Mouse (Mus musculus) megakaryocyte progenitor cell, adult 5-6 weeks (primary cell): ENCODE results near the gene H2-T3. TPM values are rescaled to one million over a fixed set of nuclear protein-coding genes. Genes with fewer than 3 reads are reported as not detected.
A peak's percentile ranks its signal among the peaks of the same experiment; 100 is the strongest.
"Not testable (repeated sequence)": the region's sequence is repeated elsewhere in the genome, so short reads cannot be mapped to it uniquely, and the experiment has no call there.

Experiments used
- ATAC-seq: replicated peaks from 2 replicates; pipeline ENCODE4 v1.8.0; 2016; ENCODE audit warnings: mild to moderate bottlenecking, moderate TSS enrichment, inconsistent platforms; ENCODE audit not compliant: poor library complexity
- total RNA-seq, 2 experiments: library from RNA; stranded (forward) in 1 of 2; stranded (reverse) in 1 of 2; fragments of 157-497, 149-512 nt in 1 of 2; fragments of 200-1000 nt in 1 of 2; gene quantifications; 2 replicates each; pipeline versions ENCODE4 v1.2.3 to v1.2.4; 2015 to 2017

The H2-T3 gene
- not detected in 2 replicates for total RNA-seq (2015)
- total RNA-seq (2017) = not detected in 2 replicates

DNA sequence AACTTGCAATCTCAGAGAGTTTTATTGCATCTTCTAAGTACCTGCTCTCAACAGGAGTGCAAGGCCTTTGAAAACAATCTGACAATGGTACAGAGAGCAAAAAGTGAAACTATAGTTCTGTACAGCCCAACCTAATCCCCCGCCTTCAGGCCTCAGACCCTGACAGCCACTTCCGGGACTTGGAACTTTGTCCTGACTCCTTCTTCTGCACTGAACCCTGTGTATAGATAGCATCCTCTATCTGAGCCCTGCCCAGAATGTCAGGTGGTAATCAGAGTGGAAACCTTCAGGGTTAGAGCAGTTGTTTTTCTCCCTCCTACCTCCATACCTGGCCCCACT, at the start of gene H2-T3:
Gene H2-T3 (minus strand): TSS at position 119 of the 339 bp plus-strand sequence.
- ATAC-seq = no peak

DNA sequence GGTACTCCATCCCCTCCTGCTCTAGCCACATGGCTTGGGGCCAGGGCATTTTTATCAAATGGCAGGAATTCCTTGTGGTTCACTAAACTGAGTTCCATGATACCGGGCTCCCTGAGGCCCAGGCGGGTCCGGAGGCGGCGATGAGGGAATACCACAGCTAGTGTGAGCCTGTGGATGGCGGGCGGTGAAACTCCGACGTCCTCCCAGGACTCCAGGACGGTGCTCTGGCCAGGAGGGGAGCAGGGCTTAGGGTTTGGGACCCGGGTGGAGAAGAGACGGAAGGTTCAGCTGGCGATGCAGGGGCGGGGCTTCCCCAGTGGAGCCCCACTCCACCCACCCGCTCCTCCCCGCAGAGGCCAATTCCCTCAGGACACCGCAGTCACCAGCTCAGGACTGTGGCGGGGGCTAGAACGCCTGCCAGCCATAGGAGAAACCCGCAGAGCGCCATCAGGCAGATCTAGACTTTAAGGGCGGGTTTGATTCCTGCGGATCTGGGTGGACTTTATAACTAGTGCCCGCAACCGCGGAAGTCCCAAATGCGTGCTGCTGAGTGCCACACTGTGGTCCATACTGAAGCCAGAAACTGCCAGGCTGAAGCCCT, 47.3 kb upstream of the H2-T3 start:
- peak; percentile 54 for ATAC-seq

DNA sequence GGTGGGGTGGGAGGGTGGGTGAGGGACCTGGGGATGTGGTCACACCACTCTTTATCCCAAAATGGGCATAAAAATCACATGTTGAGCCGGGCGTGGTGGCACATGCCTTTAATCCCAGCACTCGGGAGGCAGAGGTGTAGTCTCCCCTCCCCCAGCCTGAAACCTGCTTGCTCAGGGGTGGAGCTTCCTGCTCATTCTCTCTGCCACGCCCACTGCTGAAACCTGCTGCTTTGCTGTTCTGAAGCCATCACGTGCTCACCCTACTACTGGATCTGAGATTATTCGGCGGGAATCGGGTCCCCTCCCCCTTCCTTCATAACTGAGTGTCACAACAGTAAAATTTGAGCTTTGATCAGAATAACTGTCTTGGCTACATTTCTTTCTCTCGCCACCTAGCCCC, 45.2 kb upstream of the H2-T3 start:
- ATAC-seq = not testable (repeated sequence)

DNA sequence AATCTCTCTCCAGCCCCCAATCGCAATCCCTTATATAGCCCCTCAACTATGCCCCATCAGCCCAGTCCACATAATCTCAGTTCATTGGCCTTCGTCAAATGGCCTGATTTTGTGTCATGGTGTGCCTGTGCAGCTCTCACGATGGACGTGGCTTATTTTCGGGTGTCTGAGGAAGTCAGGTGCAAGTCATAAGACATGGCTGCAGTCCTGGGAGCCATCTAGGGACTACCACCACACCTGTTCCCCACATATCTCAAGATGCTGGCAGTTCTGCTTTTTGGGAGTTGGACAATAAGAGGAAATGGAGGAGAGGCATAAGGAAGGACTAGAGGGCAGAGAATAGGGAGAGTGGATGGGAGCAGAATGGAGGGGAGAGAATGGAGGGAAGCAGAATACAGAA, 43.5 kb upstream of the H2-T3 start:
- no peak for ATAC-seq

DNA sequence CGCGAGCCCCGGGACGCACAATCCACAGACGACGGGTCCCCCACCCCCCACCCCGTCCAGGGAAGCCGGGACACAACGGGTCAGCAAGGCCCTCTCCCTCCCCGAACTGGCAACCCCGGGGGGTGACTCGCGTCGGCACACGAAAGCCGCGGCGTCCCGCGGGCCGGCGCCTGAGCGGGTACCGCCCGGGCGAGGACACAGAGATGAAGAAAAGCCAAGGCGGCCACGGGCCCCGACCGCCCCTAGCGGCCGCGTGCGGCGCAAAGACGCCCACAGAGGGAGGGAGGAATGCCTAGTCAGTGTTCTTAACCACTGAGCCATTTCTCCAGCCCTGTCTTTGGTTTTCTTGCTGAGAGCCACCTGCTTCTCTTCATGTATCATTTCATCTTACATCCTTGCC, 41.2 kb upstream of the H2-T3 start:
- ATAC-seq = no peak

DNA sequence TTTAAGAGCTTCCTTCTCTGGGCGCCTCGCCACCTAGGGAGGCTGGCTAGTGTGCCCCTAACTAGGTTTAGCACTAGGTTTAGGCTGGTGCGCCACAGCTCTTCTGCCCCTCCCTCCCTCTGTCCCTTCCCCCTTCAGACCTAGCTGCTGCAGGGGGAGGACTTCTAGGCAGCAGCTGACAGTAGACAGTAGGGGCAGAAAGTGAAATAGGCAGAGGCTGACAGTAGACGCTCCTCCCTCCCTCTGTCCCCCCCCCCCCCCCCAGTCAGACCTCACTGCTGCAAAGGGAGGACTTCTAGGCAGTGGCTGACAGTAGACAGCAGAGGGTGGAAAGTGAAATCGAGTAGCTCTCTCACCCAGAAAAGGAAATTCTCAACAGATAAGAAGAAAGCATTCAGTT, 39.0 kb upstream of the H2-T3 start:
- peak; percentile 25 for ATAC-seq

DNA sequence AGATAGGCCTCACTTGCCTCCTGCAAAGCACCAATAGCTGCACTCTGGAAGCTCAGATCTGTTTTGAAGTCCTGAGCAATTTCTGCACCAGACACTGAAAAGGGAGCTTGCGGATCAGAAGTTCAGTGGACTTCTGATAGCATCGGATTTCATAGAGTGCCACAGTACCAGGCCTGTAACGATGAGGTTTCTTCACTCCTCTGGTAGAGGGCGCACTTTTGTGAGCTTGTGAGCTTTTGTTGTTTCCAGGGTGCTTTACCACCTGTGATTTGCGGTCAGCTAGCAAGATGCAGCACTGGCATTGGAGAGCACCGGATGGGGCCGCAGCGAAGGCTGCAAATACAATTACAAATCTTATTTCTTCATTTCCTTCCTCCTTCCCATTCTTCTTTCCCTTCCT, 36.8 kb upstream of the H2-T3 start:
- peak; percentile 24; the same call in 1 of the 2 replicates for ATAC-seq

DNA sequence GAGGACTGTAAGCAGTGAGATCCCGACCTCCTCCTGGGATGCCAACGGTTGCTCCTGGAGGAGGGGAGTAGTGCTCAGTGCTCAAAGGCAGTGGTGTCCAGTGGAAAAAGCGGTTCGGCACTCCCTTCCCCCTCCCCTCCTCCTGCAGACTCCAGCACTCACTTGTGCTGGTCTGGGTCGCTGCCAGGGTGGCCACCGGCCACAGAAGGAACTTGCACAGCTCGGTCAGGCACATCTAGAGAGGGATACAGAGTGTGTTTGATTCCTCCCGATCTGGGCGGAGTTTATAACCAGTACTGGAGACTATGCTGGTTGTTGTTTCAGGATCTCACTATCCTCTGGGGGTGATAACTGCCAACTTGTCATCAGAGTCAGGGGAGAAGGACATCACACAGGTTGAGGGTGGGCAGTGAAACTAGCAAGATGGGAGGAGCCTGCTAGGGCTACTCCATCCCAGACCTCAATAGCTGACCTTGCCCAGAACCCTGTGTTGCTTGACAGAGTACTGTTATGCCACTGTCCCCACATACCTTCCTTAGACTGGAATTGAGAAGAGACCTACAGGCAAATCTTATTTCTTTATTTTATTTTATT, 35.2 kb upstream of the H2-T3 start:
- ATAC-seq = peak; percentile 30

DNA sequence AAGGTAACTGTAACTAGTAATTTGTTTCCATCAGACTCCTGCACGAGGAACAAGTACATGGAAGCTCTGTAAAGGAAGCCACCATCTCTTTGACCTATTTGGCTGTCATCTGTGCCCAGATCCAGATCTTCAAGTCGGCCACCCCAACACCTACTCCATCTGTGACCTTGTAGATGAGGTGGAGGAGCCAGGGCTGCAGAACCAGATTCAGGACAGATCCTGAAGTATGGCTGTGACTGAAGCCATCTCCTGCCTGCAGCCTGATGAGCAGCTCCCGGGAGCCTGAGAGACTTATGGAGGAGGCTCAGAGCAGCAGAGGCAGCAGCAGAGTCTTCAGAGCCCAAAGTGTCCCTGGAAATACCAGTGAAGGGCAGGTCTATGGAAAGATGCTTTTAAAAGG, 34.4 kb upstream of the H2-T3 start:
- ATAC-seq = no peak

DNA sequence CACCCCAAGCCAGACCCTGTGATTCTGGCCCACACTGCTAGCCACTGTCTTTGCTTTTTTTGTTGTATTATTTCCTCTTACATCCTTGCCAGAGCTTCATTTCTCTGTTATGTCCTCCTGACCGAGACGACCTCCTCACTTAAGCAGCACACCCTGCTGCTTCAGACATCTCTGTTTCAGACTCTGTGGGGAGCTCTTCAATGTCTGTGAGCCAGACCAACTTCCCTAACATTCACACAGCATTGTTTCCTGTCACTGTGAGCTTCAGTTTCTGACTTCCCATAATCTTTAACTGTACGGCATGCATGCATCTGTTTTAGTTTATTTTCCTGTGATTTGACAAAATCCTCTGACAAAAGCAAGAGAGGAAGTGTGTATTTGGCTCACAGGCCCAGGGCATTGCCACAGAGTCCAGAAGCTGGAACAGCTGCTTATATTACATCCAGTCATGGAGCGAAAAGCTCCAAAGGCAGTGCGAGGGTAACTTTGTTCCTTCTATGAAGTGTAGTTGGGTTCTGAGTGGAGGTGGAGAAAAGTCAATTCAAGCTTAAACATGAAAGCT, 28.6 kb upstream of the H2-T3 start:
- peak; percentile 86 for ATAC-seq

DNA sequence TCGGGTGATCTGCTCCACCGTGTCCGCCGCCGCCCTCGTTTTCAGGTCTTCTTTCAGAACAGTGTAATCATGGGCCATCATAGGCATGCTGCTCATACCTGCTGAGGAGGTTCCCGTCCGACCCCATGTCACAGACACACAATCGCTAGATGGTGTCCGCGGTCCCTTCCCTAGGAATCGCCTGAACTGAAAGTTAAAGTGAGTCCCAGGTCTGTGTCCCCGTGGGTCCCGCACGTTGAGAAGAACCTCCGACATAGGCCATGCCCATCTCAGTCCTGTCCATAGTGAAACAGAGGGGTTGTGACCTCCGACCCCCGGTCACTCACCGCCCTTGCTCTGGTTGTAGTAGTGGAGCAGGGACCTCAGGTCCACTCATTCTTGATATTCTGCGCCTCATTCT, 25.5 kb upstream of the H2-T3 start:
- ATAC-seq = no peak

DNA sequence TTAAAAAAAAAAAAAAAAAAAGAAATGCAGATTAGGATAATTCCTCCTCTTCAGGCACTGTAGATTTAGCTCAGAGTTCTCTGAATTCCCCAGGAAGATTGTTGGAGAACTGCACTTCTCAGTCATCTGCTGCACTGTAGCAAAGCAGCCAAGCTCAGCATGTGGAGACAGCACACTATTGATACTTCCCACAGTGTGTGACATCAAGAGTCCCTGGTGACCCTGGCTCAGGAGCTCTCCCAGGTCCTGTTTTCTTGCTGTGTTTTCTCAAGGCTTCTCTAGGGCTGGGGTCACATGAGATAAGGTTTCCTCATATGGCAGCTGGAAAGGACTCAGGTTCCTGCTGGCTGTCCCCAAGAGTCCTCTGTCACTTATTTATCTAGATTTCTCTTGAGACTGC, 16.8 kb upstream of the H2-T3 start:
- ATAC-seq = 0 out of 2 replicates have a peak, but pooled peaks have one; percentile 45

DNA sequence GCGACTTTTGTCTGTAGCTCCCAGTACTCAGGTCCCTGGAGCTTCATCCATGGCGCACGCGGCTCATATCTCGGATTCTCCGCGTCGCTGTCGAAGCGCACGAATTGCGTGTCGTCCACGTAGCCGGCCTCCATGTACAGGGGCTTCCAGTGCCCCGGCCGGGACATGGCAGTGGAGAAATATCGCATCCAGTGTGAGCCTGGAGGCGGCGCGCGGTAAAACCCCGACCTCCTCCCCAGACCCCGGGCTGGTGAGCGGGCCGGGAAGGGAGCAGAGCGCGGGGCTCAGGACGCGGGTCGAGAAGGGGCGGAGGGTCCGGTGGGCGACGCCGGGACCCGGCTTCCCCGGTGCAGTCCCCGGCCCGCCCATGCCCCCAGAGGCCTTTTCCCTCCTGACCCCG, 15.8 kb upstream of the H2-T3 start:
- peak; percentile 36 for ATAC-seq

DNA sequence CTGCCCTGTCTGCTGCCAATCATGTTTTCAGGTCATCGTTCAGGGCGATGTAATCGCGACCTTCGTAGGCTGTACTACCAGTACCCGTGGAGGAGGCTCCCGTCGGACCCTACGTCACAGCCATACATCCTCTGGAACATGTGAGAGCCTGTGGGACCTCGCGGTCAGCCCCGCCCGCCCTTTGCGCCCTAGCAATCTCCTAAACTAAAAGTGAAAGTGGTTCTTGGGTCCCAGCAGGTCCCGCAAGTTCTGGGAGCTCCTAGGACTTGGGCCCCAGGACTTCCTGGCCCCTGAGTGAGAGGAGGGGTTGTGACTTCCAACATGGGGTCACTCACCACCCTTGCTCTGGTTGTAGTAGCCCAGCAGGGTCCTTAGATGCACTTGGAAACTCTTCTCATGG, 15.4 kb upstream of the H2-T3 start:
- ATAC-seq = peak; percentile 95

DNA sequence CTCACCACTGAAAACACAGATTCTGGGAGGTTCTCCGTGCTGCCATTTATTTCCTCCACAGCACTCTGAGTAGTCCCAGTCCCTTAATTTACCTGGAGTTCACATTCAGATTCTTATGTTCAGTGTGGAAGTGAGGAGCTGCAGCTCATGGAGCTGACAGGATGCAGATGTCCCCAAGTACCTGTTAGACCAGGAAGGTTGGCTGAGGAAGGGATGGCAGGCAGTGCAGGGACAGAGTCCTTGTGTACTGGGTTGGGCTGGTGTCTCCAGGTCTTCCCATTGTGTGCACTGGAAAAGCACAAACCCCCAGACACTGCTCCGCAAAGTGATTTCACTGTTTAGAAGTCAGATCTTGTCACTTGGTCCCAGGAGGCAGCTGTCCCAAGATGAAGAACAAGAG, 11.8 kb upstream of the H2-T3 start:
- no peak for ATAC-seq

DNA sequence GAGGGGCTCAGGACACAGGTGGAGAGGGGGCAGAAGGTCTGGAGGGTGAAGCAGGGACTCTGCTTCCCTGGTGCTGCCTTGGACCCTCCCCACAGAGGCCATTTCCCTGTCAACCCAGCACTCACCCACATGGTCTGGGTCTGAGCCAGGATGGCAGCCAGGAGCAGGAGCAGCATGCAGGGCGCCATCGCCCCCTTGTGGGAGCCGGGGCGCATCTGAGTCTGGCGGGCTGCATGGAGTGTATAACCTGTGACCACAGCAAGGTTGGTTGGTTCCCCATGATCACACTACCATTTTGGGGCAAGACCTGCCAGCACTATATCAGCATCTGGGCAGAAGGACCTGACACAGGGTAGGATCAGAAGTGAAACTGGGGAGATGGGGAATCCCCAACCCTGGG, 8.2 kb upstream of the H2-T3 start:
- ATAC-seq = peak; percentile 91

DNA sequence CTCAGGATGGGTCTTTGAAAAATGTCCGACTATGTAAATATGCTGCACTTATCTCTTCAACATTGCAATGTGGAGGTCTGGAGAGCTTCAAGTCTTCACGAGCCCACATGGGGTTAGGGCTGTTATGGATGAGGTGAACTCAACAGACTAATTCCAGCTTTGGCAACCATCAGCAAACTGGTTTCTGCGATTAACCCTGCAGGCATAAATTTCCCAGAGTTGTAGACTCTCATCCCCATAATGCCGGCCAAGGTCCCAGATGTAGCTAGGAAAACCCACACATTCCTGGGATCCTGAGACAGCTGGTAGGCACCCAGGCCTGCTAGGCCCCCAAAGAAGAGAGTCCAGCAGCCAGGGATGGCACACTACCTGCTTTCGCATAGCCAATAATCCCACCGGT, 4.4 kb upstream of the H2-T3 start:
- ATAC-seq = no peak

DNA sequence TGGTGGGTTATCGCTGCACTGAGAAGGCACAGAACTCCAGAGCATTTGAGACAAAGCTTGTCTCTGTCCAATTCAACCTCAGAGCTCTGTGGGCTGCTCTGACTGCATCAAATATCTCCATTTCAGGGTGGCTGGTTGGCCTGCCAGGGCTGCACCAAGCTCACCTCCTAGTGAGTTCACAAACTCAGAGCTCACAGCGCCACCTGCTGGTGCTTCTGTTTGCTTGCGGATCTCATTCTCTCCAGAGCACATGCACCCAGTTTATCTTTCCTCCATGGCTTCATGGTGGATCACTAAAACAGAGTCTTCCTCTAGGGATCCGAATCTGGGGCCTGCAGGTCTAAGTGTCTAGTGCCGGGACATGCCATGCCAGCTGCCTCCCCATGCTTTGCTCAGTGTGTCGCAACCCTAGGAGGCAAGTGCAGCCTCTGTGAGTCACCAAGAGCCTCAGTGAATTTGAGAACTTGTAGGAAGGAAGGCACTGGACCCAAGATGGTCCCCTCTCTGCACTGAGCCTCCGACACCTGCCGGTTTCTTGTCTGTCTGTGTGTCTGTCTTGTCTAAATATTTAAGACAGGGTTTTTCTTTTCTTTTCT, 3.6 kb upstream of the H2-T3 start:
- ATAC-seq = peak; percentile 87

DNA sequence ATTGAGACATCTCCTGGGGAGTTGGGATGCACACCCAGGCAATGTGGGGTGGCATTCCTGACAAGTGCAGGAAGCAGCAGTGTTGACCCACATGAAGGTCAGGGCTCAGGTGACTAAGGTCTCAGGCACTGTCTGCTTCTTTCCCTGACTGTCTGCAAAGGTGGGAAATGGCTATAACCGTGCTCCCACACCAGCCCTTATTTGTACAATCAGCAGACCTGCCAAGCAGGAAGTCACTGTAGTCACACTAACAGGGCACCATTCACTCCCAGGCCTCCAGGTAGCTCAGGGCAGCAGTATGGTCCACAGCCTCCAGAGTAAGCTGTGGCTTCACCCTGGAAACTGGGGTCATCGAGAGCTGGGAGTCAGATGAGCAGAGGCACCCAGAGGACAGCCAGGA, 2.3 kb upstream of the H2-T3 start:
- ATAC-seq = no peak

DNA sequence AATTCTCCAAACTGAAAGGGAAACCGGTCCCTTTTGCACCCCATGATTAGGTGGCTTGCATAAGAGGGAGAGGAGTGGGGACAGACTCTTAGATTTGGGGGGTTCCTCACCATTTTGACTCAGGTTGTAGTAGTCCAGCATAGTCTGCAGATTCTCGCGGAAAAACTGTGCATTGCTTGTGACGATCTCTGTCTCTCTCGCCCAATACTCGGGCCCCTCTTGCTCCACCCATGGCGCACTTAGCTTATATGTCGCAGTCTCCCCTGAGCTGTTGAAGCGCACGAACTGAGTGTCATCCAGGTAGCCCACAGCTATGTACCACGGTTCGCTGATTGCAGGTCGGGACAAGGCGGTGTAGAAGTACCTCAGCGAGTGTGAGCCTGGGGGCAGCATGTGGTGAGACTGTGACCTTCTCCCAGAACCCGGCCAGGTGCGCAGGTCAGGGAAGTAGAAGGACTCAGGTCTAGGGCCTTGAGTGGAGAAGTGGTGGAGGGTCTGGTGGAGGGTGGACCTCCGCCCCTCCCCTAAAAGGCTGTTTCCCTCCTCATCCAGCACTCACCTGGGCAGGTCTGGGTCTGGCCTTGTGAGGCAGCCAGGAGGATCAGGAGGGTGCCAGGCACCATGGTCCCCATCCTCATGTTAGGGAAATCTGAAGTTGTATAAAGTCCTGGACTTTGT, 457 bp downstream of the H2-T3 start:
- no peak for ATAC-seq

DNA sequence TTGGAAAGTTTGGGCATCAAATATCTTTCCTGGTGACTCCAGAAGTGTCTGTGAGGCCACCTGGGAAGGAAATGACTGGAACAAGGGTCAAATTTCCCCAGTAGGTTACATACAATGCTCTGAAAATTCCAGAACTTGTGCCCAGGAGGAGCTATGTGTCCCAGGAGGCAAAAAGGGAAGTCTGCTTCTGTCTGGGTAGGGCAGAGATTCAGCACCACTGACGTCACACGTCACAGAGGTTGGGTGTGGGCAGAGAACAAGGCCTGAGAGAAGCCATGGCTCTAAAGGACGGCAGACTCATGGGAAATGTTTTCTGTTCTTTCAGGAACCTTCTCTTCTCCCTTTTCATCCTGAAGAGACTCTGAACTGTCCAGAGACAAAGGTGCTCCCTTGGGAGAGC, 2.5 kb downstream of the H2-T3 start:
- ATAC-seq = peak; percentile 65; the same call in 1 of the 2 replicates

DNA sequence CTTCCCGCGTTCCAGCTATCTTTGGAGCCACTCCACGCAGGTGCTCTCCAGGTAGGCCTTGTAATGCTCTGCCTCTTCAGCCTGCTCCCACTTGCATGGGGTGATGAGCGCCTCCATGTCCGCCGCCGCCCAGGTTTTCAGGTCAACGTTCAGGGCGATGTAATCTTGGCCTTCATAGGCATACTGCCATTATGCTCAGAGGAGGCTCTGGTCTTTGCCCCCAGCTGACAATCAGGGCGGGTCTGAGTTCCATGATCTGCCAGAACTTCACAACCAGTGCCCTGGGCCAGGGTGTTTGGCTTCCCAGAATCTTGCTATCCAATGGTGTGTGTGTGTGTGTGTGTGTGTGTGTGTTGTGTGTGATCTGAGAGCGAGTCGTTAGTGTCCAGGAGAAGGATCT, 7.9 kb downstream of the H2-T3 start:
- ATAC-seq = no peak
